Mouse (Mus musculus): ENCODE measurements around the gene Vmn1r205. TPM values are rescaled to one million over a fixed set of nuclear protein-coding genes. Genes with fewer than 3 reads are reported as not detected.
"Not testable (repeated sequence)": the region's sequence is repeated elsewhere in the genome, so short reads cannot be mapped to it uniquely, and the experiment has no call there.

Vmn1r205 gene
- not detected in 2 replicates for polyA plus RNA-seq (2014; fragmentation: Nextera tagmentation; extraction: Ambion mirVana)

DNA sequence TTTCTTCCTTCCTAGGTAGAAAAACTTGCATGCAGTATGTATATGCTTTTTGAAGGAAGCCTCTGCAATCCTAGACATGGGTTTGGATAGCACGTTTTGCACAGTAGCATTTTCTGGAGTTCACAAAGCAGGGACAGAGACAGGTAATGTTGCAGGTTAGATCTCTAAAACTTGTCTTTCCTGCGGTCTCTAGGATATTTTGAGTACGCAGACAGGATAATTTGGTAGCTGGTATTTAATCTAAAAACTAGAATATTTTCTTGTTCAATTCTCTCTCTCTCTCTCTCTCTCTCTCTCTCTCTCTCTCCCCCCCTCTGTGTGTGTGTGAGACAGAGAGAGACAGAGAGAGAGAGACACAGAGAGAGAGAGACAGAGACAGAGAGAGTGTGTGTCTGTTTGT is at the start of gene Vmn1r205:
TSS of gene Vmn1r205 (minus strand) at position 101 of the 400 bp plus-strand sequence.
- no peak within 1 kb of the TSS for H3K9ac ChIP-seq (ENCODE audit: low read length)
- H3K27ac ChIP-seq (ENCODE audit: low read depth): no peak within 1 kb of the TSS
- H3K27me3 ChIP-seq (replicated peaks; ENCODE audit: control insufficient read depth, insufficient read depth, low read length): no peaks in the 10 kb centered on the region
- no peak within 1 kb of the TSS for H3K4me2 ChIP-seq (ENCODE audit: low read length)
- DNase-seq (ENCODE audit: low spot score) (no peak), ATAC-seq (replicated peaks; ENCODE audit: low FRiP score, low TSS enrichment, low read depth) (no peak)
- 90% methylated on average over 3 of the region's 3 CpGs for WGBS
- H3K9me3 ChIP-seq (ENCODE audit: control insufficient read depth, low read length): no peaks in the 10 kb centered on the region
- no peaks in the 10 kb centered on the region for H3K36me3 ChIP-seq (ENCODE audit: control insufficient read depth, insufficient read depth, low read length)
- H3K4me1 ChIP-seq (replicated peaks; ENCODE audit: control insufficient read depth, insufficient read depth, low read length): no peaks in the 10 kb centered on the region
- H3K4me3 ChIP-seq (ENCODE audit: low read depth, low read length): no peak within 1 kb of the TSS

- H3K4me2 ChIP-seq (ENCODE audit: low read length); H3K27me3 ChIP-seq (replicated peaks; ENCODE audit: control insufficient read depth, insufficient read depth, low read length); H3K36me3 ChIP-seq (ENCODE audit: control insufficient read depth, insufficient read depth, low read length); H3K9ac ChIP-seq (ENCODE audit: low read length); ATAC-seq (replicated peaks; ENCODE audit: low FRiP score, low TSS enrichment, low read depth); H3K27ac ChIP-seq (ENCODE audit: low read depth); DNase-seq (ENCODE audit: low spot score); H3K9me3 ChIP-seq (ENCODE audit: control insufficient read depth, low read length); H3K4me3 ChIP-seq (ENCODE audit: low read depth, low read length); H3K4me1 ChIP-seq (replicated peaks; ENCODE audit: control insufficient read depth, insufficient read depth, low read length): not testable (repeated sequence)
Measured at GRCm38 (mm10) chr13:22624151-22624550, 31.4 kb upstream of the Vmn1r205 start, which contains the start of gene Vmn1r206. Gene Vmn1r206, minus strand, starts transcription at chr13:22624251.

- H3K27me3 ChIP-seq (replicated peaks; ENCODE audit: control insufficient read depth, insufficient read depth, low read length); DNase-seq (ENCODE audit: low spot score); H3K9me3 ChIP-seq (ENCODE audit: control insufficient read depth, low read length); H3K4me3 ChIP-seq (ENCODE audit: low read depth, low read length); H3K4me1 ChIP-seq (replicated peaks; ENCODE audit: control insufficient read depth, insufficient read depth, low read length); H3K9ac ChIP-seq (ENCODE audit: low read length); ATAC-seq (replicated peaks; ENCODE audit: low FRiP score, low TSS enrichment, low read depth); H3K27ac ChIP-seq (ENCODE audit: low read depth); H3K36me3 ChIP-seq (ENCODE audit: control insufficient read depth, insufficient read depth, low read length); H3K4me2 ChIP-seq (ENCODE audit: low read length): not testable (repeated sequence)
- 81% methylated on average over 14 of the region's 14 CpGs for WGBS
Measured at GRCm38 (mm10) chr13:22583336-22583735, 9.5 kb downstream of the Vmn1r205 start.

- not testable (repeated sequence) for H3K27ac ChIP-seq (ENCODE audit: low read depth); H3K4me2 ChIP-seq (ENCODE audit: low read length); DNase-seq (ENCODE audit: low spot score); H3K9me3 ChIP-seq (ENCODE audit: control insufficient read depth, low read length); H3K4me1 ChIP-seq (replicated peaks; ENCODE audit: control insufficient read depth, insufficient read depth, low read length); H3K27me3 ChIP-seq (replicated peaks; ENCODE audit: control insufficient read depth, insufficient read depth, low read length); ATAC-seq (replicated peaks; ENCODE audit: low FRiP score, low TSS enrichment, low read depth); H3K9ac ChIP-seq (ENCODE audit: low read length); H3K36me3 ChIP-seq (ENCODE audit: control insufficient read depth, insufficient read depth, low read length); H3K4me3 ChIP-seq (ENCODE audit: low read depth, low read length)
- WGBS: 72% methylated on average over 3 of the region's 3 CpGs
Measured at GRCm38 (mm10) chr13:22574911-22575310, 17.9 kb downstream of the Vmn1r205 start.

GRCm38 (mm10) chr13:22552898-22553297 is 39.9 kb downstream of the Vmn1r205 start, which contains the start of gene Vmn1r204:
Gene Vmn1r204, plus strand, starts transcription at chr13:22553198.
- H3K27ac ChIP-seq (ENCODE audit: low read depth); H3K9me3 ChIP-seq (ENCODE audit: control insufficient read depth, low read length); ATAC-seq (replicated peaks; ENCODE audit: low FRiP score, low TSS enrichment, low read depth); H3K4me2 ChIP-seq (ENCODE audit: low read length); DNase-seq (ENCODE audit: low spot score); H3K9ac ChIP-seq (ENCODE audit: low read length); H3K4me3 ChIP-seq (ENCODE audit: low read depth, low read length); H3K4me1 ChIP-seq (replicated peaks; ENCODE audit: control insufficient read depth, insufficient read depth, low read length); H3K36me3 ChIP-seq (ENCODE audit: control insufficient read depth, insufficient read depth, low read length); H3K27me3 ChIP-seq (replicated peaks; ENCODE audit: control insufficient read depth, insufficient read depth, low read length): not testable (repeated sequence)
- 55% methylated on average over 1 of the region's 1 CpGs for WGBS

Other genes with a start within 250 kb of the Vmn1r205 start
- not detected in 2 replicates for gene Vmn1r198, start 242.6 kb downstream of the Vmn1r205 start, polyA plus RNA-seq (2014; fragmentation: Nextera tagmentation; extraction: Ambion mirVana)
- gene Vmn1r199, start 213.2 kb downstream of the Vmn1r205 start, polyA plus RNA-seq (2014; fragmentation: Nextera tagmentation; extraction: Ambion mirVana): not detected in 2 replicates
- gene Vmn1r200, start 202.6 kb downstream of the Vmn1r205 start, polyA plus RNA-seq (2014; fragmentation: Nextera tagmentation; extraction: Ambion mirVana): not detected in 2 replicates
- not detected in 2 replicates for gene Vmn1r201, start 121.1 kb downstream of the Vmn1r205 start, polyA plus RNA-seq (2014; fragmentation: Nextera tagmentation; extraction: Ambion mirVana)
- not detected in 2 replicates for gene Vmn1r202, start 87.6 kb downstream of the Vmn1r205 start, polyA plus RNA-seq (2014; fragmentation: Nextera tagmentation; extraction: Ambion mirVana)
- not detected in 2 replicates for gene Vmn1r203, start 74.9 kb downstream of the Vmn1r205 start, polyA plus RNA-seq (2014; fragmentation: Nextera tagmentation; extraction: Ambion mirVana)
- not detected in 2 replicates for gene Vmn1r204, start 39.8 kb downstream of the Vmn1r205 start, polyA plus RNA-seq (2014; fragmentation: Nextera tagmentation; extraction: Ambion mirVana)
- gene Vmn1r206, start 31.3 kb upstream of the Vmn1r205 start, polyA plus RNA-seq (2014; fragmentation: Nextera tagmentation; extraction: Ambion mirVana): not detected in 2 replicates
- not detected in 2 replicates for gene Vmn1r207-ps, start 136.6 kb upstream of the Vmn1r205 start, polyA plus RNA-seq (2014; fragmentation: Nextera tagmentation; extraction: Ambion mirVana)
- gene Vmn1r208, start 184.4 kb upstream of the Vmn1r205 start, polyA plus RNA-seq (2014; fragmentation: Nextera tagmentation; extraction: Ambion mirVana): not detected in 2 replicates
- not detected in 2 replicates for gene Vmn1r209, start 216.7 kb upstream of the Vmn1r205 start, polyA plus RNA-seq (2014; fragmentation: Nextera tagmentation; extraction: Ambion mirVana)
- gene Vmn1r210, start 238.3 kb upstream of the Vmn1r205 start, polyA plus RNA-seq (2014; fragmentation: Nextera tagmentation; extraction: Ambion mirVana): not detected in 2 replicates